Mouse (Mus musculus) large intestine, adult 2 months (tissue): ENCODE measurements around the gene Slc8a1. TPM values are rescaled to one million over a fixed set of nuclear protein-coding genes. Genes with fewer than 3 reads are reported as not detected.

Experiments used
- DNase-seq: peaks from one replicate; pipeline ENCODE4 v3.0.0-alpha.2; 2012; ENCODE audit warnings: low read depth, low spot score
- WGBS: fragments of 180-500 bp; shearing (Covaris S2); methylation state at CpG from one replicate; pipeline ENCODE4 v1.1.7; 2018; 5-methylcytosine and 5-hydroxymethylcytosine counted together
- polyA plus RNA-seq: library from polyadenylated mRNA; depleted of rRNA; stranded (reverse); fragments of >200 nt; gene quantifications from 2 replicates; pipeline ENCODE4 v1.2.3, GENCODE M21; 2012

Slc8a1 gene
- polyA plus RNA-seq, 1 experiment = 2.0 TPM

DNA sequence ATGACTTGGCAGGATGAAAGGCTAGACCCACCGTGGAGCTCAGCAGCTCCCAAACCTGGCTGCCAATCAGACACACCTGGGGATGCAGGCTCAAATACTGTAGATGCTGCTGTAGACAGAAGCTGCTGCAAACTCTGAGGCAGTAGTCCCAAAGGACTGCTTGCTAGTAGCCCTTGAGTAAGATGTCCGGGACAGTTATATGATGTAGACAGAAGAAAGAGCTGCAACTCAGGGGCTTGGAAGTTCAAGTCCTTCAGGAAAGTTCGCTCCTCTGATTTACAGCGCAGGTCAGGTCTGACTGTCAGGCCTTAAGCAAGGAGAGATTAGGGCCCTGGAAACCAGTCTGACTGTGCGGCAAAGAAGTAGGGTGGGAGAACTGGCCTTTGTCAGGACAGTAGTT lies 66.9 kb downstream of the Slc8a1 start:
- no peak for DNase-seq
- WGBS = 55% methylated on average over 5 of the region's 5 CpGs

DNA sequence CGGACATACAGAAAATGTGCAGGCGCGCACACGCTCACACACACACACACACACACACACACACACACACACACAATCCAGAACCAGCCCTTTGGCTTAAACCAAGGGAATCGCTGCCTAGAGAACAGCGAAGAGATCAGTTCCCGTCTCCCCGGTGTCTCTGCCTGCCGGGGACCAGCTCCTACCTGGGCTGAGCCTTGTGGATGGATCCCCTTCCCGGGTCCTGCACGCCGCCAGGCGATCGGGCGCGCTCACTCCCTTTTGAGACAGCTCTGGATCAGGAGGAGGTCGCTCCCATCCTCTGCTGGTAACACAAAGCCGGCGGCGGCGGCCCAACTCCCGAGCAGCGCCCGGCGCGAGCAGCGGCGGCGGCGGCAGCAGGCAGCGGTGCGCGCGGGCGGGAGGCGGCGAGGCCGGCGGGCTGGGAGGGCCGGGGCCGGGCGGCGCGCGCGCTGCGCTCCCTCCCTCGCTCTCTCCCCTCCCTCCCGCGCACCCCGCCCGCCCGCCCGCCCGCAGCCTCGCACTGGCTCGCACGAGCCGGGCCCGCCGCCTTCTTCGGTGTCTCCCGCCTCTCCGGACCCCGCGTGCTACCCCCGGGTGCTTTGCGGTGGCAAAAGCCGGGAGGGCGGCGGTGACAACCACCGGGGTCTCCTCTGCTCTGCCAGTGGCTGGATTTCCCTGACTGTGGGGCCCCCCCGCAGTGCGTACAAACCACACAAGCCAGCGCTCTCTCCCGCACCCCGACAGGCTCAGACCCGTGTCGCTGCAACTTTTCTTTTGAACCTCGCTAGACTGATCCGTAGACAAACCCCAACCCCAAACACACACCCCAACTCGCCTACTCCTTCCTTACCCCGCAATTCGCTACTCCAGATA lies 68.1 kb downstream of the Slc8a1 start:
- WGBS = under 1% methylated on average over 61 of the region's 84 CpGs
- no peak for DNase-seq

DNA sequence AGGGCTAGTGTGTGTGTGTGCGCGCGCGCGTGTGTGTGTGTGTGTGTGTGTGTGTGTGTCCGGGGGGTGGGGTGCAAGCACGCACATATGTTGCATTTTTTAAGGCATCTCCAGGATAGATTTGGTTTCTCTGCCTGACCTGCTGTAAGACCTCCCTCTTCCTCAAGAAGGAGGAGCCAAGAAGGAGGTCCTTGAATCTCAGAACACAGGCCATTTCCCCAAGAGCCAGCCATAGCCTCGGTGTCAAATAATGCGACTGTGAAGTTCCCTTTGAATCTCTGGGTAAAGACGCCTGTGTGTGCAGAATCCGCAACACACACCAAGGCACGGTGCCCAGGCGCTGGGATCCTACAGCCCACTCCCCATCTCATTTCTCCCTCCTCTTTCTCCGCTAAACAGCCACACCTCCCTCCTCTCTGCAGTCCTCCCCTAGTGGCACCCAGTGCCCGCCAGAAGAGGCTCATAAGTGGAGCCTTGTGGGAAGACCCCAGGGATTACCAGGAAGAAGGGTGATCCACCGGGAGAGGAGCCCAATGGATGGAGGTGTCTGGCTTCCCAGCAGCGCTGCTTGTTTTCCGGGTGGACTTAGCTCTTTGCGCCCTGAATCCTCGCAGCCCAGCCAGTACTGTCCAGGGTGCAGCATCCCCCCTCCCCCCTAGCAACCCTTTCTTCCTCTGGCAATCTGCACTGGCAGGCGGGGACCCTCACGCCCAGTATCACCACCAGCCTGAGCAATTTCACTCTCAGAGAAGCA lies 68.9 kb downstream of the Slc8a1 start:
- 5% methylated on average over 22 of the region's 22 CpGs for WGBS
- no peak for DNase-seq

DNA sequence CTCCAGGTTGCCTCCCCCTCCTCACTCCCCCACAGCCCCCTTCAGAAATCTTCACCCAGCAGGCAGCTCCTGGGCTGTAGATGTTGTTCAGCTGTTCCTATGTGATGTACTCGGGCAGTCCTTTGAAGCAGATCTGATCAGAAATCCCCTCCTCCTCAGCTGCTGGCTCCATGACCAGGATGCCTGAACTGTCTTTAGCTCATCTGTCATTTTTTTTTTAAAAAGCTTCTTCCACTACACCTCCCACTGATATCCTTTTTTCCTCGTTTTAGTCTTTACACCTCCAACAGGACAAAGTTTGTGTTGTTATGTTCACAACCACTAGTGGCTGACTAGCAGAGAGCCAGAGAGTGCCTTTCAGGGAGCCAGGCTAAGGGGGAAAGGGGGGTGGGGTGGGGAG lies 69.7 kb downstream of the Slc8a1 start:
- 24% methylated on average over 2 of the region's 2 CpGs for WGBS
- DNase-seq = no peak

DNA sequence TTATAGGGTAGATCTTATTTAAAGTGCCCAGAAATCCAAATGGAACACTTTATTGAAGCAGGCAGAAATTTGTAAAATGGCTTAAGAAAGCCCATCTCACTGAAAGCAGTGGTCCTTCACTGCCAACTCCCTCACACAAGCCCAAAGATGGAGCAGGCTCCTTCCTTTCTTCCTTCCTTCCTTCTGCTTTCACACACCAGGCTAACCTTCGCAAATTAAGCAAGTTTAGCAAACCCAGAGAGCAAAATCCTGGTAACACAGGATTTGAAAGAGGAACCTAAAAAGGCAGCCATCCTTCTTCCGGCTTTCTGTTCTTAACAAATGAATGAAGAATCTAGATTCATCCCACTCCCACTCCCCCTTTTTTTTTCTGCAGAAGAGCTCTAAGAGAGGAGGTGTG lies 70.2 kb downstream of the Slc8a1 start:
- DNase-seq = no peak
- 56% methylated on average over 2 of the region's 2 CpGs for WGBS

DNA sequence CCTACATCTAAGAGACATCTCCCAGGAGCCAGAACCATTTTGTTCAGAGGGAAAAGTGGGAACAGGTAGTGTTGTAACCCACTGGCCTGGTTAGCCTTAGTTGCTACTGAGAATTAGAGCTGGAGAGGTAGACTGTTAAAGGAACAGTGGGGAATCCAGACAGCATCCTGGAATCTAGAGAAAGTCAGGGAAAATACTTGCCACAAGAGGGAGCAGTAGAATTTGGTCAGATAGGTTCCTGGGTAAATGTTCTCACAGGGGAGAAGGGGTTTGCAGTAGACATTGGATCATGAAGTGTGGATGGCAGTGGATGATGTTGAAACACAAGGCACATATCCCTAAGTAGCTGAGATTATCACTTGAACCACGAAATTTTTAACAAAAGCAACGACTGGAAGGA lies 71.6 kb downstream of the Slc8a1 start:
- DNase-seq = no peak
- 37% methylated on average over 2 of the region's 2 CpGs for WGBS

DNA sequence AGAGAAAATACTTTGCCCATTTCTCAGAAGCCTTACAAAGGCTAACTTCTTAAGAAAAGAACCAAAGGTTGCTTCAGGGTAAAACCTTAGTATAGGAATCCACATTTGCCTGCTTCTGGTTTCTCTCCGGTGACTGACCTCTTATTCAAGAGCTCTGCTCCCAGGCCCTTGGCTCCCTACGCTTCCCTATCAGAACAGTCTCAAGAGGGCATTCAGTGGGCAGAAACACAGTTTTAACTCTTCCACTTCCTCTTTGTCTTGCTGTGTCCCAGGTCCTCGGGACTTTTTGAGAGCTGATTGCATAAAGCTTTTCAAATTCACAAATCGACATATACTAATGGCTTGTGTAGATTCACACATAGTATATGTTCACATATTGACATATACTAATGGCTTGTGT lies 73.3 kb downstream of the Slc8a1 start:
- 83% methylated on average over 4 of the region's 4 CpGs for WGBS
- no peak for DNase-seq

DNA sequence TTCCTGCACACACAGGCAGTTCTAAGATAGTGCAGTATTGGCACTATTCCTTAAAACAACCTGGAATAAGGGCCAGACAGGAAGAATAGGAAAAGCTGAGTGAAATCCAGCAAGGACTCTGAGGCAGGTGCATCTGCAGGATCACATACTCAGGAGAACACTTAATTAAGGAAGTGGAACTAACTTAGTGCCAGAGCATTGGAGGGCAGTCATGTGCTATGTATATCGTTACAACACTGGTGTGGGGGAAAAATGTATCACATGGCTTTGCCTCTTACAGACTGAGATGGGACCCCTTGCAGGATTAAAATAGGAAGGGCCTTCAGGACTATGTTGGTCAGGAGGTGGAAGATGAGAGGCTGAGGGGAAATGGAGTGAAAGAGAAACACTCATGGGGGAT lies 80.3 kb downstream of the Slc8a1 start:
- no peak for DNase-seq
- WGBS = 65% methylated on average over 1 of the region's 1 CpGs

DNA sequence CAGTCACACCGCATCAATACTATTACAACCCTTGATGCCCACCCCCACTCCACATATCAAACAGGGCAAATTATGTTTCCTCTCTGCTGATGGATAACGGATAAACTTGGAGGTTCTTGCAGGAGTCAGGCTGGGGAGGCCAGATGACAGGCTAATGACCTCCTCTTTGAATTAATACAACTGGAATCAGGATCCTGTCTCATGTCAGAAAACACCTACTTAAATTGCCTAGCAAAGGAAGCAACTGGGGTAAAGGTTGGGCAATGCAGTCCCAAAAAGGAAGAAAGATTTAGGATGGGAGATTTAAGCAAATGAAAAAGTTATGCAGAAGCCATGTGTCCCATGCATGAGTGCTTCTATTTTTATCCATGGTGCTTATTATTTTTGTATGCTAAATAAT lies 83.6 kb downstream of the Slc8a1 start:
- 91% methylated on average over 2 of the region's 2 CpGs for WGBS
- DNase-seq = no peak

DNA sequence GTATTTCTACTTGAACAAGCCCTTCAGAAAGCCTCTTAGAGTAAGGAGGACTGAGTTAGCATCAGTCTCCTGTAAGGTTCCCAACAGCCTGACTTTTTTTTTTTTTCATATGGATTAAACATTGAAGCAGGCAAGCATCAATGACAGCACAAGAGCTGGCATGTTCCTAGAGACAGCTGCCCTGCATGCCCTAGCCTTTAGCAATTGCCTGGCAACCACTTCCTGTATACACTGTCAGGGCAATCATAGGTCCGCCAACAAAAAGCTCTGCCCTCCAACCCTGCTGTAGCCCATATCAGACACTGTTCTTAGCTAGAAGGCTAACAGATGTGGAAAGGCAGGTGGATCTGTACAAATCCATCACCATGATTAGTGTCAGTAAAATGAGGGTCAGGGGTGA lies 85.2 kb downstream of the Slc8a1 start:
- 40% methylated on average over 1 of the region's 1 CpGs for WGBS

DNA sequence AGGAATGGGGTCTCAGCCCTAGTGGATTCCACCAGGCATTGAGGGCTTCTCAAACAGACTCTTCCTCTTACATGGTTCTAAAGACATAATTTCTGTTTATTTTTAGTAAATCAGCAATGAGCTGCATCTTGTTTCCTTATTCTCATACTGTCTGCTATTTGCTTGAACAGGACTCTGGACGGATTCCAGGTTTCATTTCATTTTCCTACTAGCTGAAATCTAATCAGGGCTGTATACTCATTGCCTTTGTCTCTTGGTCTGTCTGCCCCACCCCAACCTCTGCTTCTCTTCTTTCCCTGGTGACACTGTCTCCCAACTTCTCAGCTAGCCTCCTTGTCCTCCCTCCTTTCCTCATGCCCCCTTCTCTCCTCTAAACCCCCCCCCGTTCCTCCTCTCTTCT lies 101.4 kb downstream of the Slc8a1 start:
- 41% methylated on average over 2 of the region's 2 CpGs for WGBS
- peak; percentile 39 for DNase-seq

More for the DNA sequence above, 85.2 kb downstream of the Slc8a1 start:
- DNase-seq = no peak

DNA sequence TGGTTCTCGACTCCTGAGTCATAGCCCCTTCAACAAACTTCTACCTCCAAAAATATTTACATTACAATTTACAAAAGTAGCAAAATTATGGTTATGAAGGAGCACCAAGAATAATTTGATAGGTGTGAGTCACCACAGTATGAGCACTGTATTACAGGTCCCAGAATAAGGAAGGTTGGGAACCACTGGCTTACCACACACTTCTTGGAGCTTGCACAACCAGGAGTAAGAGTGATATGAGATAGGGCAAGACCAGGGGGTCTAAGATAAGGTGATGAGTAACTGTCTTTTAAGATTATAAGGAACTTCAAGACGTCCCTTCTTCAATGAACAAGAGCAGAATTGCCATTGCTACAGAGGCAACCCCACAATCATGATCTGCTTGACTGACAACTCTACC lies 107.7 kb downstream of the Slc8a1 start:
- DNase-seq = no peak

DNA sequence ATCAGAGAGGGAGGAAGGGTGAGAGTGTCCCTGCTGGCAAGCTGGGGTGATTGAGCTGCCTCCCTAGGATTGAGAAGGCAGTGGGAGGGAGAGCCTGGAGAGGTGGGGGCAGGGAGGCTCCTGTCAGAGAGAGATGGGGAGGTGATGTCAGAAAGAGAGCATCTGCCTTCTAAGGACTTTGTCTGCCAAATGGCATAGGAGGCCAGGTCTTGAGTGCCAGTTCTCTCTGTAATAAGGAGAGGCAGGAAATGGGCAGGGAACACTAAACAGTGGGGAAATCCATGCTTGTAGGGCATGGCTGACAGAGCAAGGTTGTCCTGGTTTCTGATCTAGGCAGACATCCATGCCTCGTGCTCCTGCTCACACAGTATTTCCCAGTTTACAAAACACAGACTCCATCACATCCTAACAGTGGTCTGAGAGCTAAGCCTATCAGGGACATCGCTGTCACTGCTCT lies 117.0 kb downstream of the Slc8a1 start:
- no peak for DNase-seq
- WGBS = 81% methylated on average over 2 of the region's 2 CpGs

More for the DNA sequence above, 107.7 kb downstream of the Slc8a1 start:
- 60% methylated on average over 2 of the region's 2 CpGs for WGBS

DNA sequence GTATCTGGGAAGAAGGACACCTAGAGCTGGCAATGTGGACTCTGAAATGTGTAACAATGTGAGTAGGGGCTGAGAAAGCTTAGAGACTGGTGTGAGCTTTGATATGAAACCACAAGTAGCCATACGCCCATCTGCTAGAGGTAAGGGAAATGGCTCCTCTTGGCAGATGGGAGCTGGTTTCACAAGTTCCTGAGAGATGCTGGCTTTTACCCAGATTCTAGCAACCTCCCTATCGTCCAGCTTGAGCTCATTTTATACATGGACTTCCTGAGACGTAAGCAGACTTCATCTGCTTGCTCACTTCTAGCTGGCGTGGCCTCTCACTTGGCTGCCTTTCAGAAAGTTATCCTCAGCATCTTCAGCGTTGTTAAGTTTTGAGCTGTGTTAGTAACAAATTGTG lies 119.7 kb downstream of the Slc8a1 start:
- WGBS = 63% methylated on average over 5 of the region's 5 CpGs
- no peak for DNase-seq

DNA sequence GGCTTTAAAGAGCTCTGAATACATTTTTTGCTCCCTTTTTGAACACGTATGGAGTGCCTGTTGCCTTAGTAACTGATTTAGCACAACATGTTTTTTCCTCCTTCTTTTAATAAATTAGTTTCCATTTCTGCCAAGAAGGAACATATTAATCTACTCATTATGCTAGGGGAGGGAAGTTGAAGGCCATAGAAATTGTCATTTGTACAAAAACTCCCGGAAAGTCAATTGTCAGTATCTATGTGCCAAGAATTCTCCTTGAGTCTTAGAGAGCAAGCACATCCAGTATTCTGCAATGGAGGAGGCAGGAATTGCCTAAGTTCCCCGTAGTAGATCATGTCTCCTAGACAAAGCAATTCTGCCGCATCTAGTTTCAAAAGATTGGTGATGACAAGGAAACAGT lies 121.9 kb downstream of the Slc8a1 start:
- no peak for DNase-seq
- WGBS = 85% methylated on average over 4 of the region's 4 CpGs

DNA sequence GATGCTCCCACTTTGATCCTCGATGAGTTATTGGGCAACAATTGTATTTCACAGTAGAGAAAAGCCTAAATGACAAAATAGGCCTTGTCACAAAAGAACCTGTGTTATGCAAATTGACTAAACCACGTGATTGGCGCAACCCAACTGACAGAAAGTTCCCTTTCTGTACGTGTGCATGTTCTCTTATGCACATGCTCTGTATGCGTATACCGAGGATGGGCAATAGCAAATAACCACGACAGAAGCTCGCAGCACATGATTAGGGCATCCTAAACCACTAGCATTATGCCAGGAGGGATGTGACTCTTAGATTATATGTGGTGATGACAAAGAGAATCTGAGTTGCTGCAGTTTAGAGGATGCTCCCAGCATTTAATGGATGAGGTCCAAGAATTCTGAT lies 122.8 kb downstream of the Slc8a1 start:
- 87% methylated on average over 8 of the region's 8 CpGs for WGBS

DNA sequence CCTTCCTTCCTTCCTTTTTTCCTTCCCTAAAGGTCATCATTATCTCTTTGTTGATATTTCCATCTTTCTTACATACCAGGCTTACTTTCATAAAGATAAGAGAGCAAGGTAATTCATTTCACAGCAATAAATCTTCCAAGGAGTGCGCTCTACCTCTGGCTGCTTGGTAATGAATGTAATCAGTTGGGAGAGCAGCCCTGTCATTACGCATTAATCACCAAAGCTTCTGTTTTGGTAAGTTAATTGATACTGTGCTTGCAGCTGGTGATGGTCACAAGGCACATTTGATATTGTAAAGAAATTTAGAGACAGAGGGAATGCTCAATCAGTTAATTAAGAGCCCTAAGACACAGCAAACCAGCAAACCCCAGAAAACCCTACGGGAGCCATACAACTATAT lies 130.7 kb downstream of the Slc8a1 start:
- no peak for DNase-seq

More for the DNA sequence above, 122.8 kb downstream of the Slc8a1 start:
- no peak for DNase-seq

DNA sequence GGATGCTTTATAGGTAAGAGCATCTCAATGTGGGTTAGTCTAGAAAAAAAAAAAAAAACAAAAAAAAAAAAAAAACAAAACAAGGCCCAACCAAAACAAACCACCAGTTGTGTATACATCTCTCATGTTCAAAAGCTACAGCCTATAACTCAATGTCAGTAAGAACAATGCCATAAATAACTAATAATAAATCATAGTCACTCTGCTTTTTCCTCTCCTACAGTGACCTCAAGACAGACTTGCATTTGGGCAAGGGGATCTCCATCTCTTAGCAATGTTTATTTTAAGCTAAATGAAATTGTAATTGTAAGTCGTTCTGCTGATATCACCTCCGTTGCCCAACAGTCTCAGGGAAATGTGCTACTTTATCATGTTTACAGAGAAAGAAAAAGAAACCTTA lies 132.1 kb downstream of the Slc8a1 start:
- WGBS = 36% methylated on average over 2 of the region's 2 CpGs
- DNase-seq = no peak

More for the DNA sequence above, 130.7 kb downstream of the Slc8a1 start:
- 72% methylated on average over 3 of the region's 3 CpGs for WGBS

DNA sequence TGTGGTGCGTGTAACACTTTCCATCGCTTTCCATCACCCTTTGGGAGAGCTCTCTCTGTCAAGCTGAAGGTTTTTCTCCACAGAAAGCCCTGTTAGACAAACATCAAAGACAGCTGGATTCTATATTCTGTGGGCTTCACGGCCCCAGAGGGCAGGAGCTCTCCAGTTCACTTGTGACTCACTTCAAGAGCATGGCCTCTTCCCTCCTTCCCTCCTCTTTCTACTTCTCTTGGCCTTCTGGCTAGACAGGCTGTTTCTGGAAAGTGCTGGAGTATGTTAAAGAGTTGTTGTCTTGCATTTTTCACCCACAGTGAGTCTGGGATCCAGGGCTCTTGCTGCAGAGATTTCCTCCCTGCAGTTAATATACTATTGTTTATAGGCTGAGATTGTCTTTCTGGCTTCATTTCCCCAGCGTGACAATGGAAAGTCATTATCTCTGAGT lies 132.9 kb downstream of the Slc8a1 start:
- DNase-seq = no peak
- WGBS = 49% methylated on average over 4 of the region's 4 CpGs

DNA sequence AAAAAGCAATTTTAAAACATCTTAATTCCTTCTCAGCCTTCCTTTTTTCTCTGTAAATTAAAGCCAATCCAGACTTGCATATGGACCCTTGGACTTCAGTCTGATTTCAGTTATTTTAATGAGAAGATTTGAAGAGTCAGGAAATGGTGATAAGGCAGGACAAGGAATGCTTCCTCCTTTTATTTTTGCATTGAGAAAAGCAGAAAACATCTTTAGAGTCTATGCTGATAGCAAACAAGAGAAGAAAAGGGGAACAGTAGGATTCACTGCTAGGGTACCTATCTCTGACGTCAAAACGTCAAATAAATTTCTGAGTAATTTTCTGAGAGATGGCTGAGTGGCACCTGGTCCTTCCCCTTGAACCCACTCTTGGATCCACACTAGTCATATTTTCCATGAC lies 139.1 kb downstream of the Slc8a1 start:
- 86% methylated on average over 2 of the region's 2 CpGs for WGBS

DNA sequence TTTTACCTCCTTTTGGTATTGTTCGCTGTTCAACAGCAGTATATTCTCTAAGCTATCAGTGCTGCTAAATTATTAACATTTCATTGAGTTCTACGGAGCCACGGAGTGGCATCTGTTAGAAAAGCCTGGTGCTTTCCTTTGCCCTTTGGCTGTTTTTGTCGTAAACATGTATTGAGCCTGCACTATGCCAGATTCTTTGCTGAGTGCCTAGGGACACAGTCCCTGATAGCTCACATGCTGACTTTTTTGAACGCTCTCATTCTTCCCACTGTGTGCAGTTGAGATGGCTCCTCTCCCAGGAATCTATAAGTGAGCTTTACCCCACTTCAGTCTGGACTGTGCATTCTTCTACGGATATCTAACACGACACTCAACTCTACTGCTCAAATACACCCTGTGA lies 148.4 kb downstream of the Slc8a1 start:
- 75% methylated on average over 7 of the region's 7 CpGs for WGBS
- DNase-seq = no peak

More for the DNA sequence above, 139.1 kb downstream of the Slc8a1 start:
- no peak for DNase-seq
